Mouse (Mus musculus) heart, embryonic 10.5 days (tissue): ENCODE measurements around the gene Zfp60. TPM values are rescaled to one million over a fixed set of nuclear protein-coding genes. Genes with fewer than 3 reads are reported as not detected.

Experiments
- DNase-seq: peaks from one replicate; pipeline ENCODE4 v3.0.0-alpha.2; 2017; ENCODE audit warnings: low spot score
- H3K27ac ChIP-seq: fragments of 300-500 bp; sonication (generic); 2 replicates; pipeline ENCODE4 v1.5.1; 2016; ENCODE audit warnings: mild to moderate bottlenecking
- H3K27me3 ChIP-seq: fragments of 300-500 bp; sonication (generic); 2 replicates; pipeline ENCODE4 v1.6.1; 2016; ENCODE audit warnings: mild to moderate bottlenecking; ENCODE audit not compliant: poor library complexity, insufficient read depth, severe bottlenecking
- H3K36me3 ChIP-seq: fragments of 300-500 bp; sonication (generic); 2 replicates; pipeline ENCODE4 v1.6.1; 2016; ENCODE audit warnings: mild to moderate bottlenecking, moderate library complexity
- H3K4me1 ChIP-seq: fragments of 300-500 bp; sonication (generic); 2 replicates; pipeline ENCODE4 v1.6.1; 2016; ENCODE audit warnings: mild to moderate bottlenecking
- H3K4me3 ChIP-seq: fragments of 300-500 bp; sonication (generic); 2 replicates; pipeline ENCODE4 v1.5.1; 2016; ENCODE audit warnings: mild to moderate bottlenecking, moderate library complexity
- H3K9me3 ChIP-seq: fragments of 300-500 bp; sonication (generic); 2 replicates; pipeline ENCODE4 v1.6.1; 2016; ENCODE audit warnings: mild to moderate bottlenecking, moderate library complexity
- WGBS: fragments of 180-500 bp; shearing (Covaris S2); methylation state at CpG from one replicate; pipeline ENCODE4 v1.1.7; 2016; 5-methylcytosine and 5-hydroxymethylcytosine counted together
- polyA plus RNA-seq: library from polyadenylated mRNA; unstranded; fragments of >200 nt; fragmentation: Nextera tagmentation; extraction: Ambion mirVana; gene quantifications from 2 replicates; pipeline ENCODE4 v1.2.1, GENCODE M21; 2016

Gene Zfp60
- polyA plus RNA-seq, 1 experiment from 2014 or later = 28.7 TPM

DNA sequence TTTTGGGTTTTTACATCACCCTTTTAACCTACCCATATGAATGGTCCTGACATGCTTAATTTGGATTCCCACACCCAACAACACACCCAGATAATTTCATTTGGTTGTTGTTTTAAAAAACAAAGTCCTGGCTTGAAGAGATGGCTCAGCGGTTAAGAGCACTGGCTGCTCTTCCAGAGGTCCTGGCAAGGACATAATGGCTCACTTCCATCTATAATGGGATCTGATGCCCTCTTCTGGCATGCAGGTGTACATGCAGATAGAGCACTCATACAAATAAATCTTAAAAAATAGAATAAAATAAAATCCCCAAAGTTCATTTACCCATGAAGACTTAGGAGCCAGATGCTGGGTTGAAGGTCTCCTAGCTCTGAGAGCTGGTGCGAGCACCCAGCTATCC lies 69.9 kb downstream of the Zfp60 start:
- H3K27me3 ChIP-seq = no peaks in the 10 kb centered on the region
- peaks cover 2% of the 10 kb centered on the region; the same call in 1 of the 2 replicates for H3K36me3 ChIP-seq
- WGBS = 59% methylated on average over 2 of the region's 2 CpGs
- peaks cover 11% of the 10 kb centered on the region; the same call in 1 of the 2 replicates for H3K4me1 ChIP-seq
- H3K9me3 ChIP-seq = no peaks in the 10 kb centered on the region
- H3K4me3 ChIP-seq = no peak overlapping the region
- 0 out of 2 replicates have a peak overlapping the region, but pooled peaks have one; percentile 0 for H3K27ac ChIP-seq
- no peak for DNase-seq

- peaks cover 10% of the 10 kb centered on the region; the same call in 1 of the 2 replicates for H3K4me1 ChIP-seq
- H3K36me3 ChIP-seq = peaks cover 10% of the 10 kb centered on the region
- H3K9me3 ChIP-seq = no peaks in the 10 kb centered on the region
- H3K27me3 ChIP-seq = no peaks in the 10 kb centered on the region
- H3K4me3 ChIP-seq = no peak overlapping the region
- H3K27ac ChIP-seq = no peak overlapping the region
- DNase-seq = no peak
- WGBS = 72% methylated on average over 5 of the region's 5 CpGs
Measured at GRCm38 (mm10) chr7:27802986-27803385, 71.8 kb downstream of the Zfp60 start.

Other genes starting within 250 kb of the Zfp60 start
- gene Sertad1, start 244.5 kb upstream of the Zfp60 start, polyA plus RNA-seq = 34.8 and 38.9 TPM in 2 replicates
- gene Prx, start 232.1 kb upstream of the Zfp60 start, polyA plus RNA-seq = 2.4 and 2.8 TPM in 2 replicates
- 0.54 and 0.59 TPM in 2 replicates for gene Hipk4, start 208.1 kb upstream of the Zfp60 start, polyA plus RNA-seq
- 54.1 and 55.6 TPM in 2 replicates for gene Pld3, start 178.2 kb upstream of the Zfp60 start, polyA plus RNA-seq
- 36.3 and 37.4 TPM in 2 replicates for gene 2310022A10Rik, start 178.2 kb upstream of the Zfp60 start, polyA plus RNA-seq
- 94.8 and 106 TPM in 2 replicates for gene Akt2, start 139.8 kb upstream of the Zfp60 start, polyA plus RNA-seq
- not detected in 2 replicates for gene Ttc9b, start 77.5 kb upstream of the Zfp60 start, polyA plus RNA-seq
- 4.5 and 10.6 TPM in 2 replicates for gene Map3k10, start 56.8 kb upstream of the Zfp60 start, polyA plus RNA-seq
- gene Zfp607b, start 42.0 kb upstream of the Zfp60 start, polyA plus RNA-seq = 1.6 and 2.5 TPM in 2 replicates
- gene Zfp626, start 75.8 kb downstream of the Zfp60 start, polyA plus RNA-seq = 1.3 and 1.6 TPM in 2 replicates
- 6.9 and 7.4 TPM in 2 replicates for gene Zfp59, start 107.2 kb downstream of the Zfp60 start, polyA plus RNA-seq
- 4.4 and 4.7 TPM in 2 replicates for gene Zfp607a, start 126.1 kb downstream of the Zfp60 start, polyA plus RNA-seq
- 7.0 and 7.8 TPM in 2 replicates for gene Zfp974, start 198.1 kb downstream of the Zfp60 start, polyA plus RNA-seq
- gene Zfp780b, start 247.8 kb downstream of the Zfp60 start, polyA plus RNA-seq = 15.5 and 17.1 TPM in 2 replicates